Mouse (Mus musculus) CD4-positive naive resting alpha-beta T cell, adult 57 days (primary cell): ENCODE measurements around the gene Zscan22. TPM values are rescaled to one million over a fixed set of nuclear protein-coding genes. Genes with fewer than 3 reads are reported as not detected.

Experiments
- total RNA-seq: library from RNA; stranded (reverse); gene quantifications from one replicate; pipeline ENCODE4 v1.2.4, GENCODE M21; 2023

Gene Zscan22
- total RNA-seq: 10.0 TPM

GRCm38 (mm10) chr7:12897655-12898410, at the start of gene Zscan22:
Gene Zscan22, plus strand, starts transcription at chr7:12897815.

GRCm38 (mm10) chr7:12880911-12881660, 16.5 kb upstream of the Zscan22 start, which contains the start of gene Zfp128:
Gene Zfp128, plus strand, starts transcription at chr7:12881177.

GRCm38 (mm10) chr7:12921705-12922465, 24.3 kb downstream of the Zscan22 start, which contains the start of gene Rps5:
Gene Rps5, plus strand, starts transcription at chr7:12922290.

GRCm38 (mm10) chr7:12927191-12927680, 29.6 kb downstream of the Zscan22 start, which contains the start of gene Rnf225:
Gene Rnf225, plus strand, starts transcription at chr7:12927416.

Other genes starting within 250 kb of the Zscan22 start
- gene Vmn2r55, start 212.8 kb upstream of the Zscan22 start, total RNA-seq: not detected
- gene Vmn2r56, start 162.8 kb upstream of the Zscan22 start, total RNA-seq: not detected
- 18.7 TPM for gene Zscan18, start 94.2 kb upstream of the Zscan22 start, total RNA-seq
- gene Zfp329, start 79.0 kb upstream of the Zscan22 start, total RNA-seq: 14.3 TPM
- gene Zfp110, start 63.1 kb upstream of the Zscan22 start, total RNA-seq: 94.9 TPM
- gene Zfp128, start 16.6 kb upstream of the Zscan22 start, total RNA-seq: 1.8 TPM
- 2,861 TPM for gene Rps5, start 24.5 kb downstream of the Zscan22 start, total RNA-seq
- gene Rnf225, start 29.6 kb downstream of the Zscan22 start, total RNA-seq: 1.0 TPM
- gene Zfp324, start 68.0 kb downstream of the Zscan22 start, total RNA-seq: 3.5 TPM
- 9.0 TPM for gene Zfp446, start 80.0 kb downstream of the Zscan22 start, total RNA-seq
- 0.41 TPM for gene Slc27a5, start 100.4 kb downstream of the Zscan22 start, total RNA-seq
- 405 TPM for gene Trim28, start 101.3 kb downstream of the Zscan22 start, total RNA-seq
- 17.4 TPM for gene Zbtb45, start 112.2 kb downstream of the Zscan22 start, total RNA-seq
- 106 TPM for gene Chmp2a, start 137.0 kb downstream of the Zscan22 start, total RNA-seq
- 84.1 TPM for gene Ube2m, start 140.5 kb downstream of the Zscan22 start, total RNA-seq
- 0.44 TPM for gene Mzf1, start 156.9 kb downstream of the Zscan22 start, total RNA-seq
- not detected for gene Vmn1r85, start 197.4 kb downstream of the Zscan22 start, total RNA-seq
- gene Vmn1r86, start 222.1 kb downstream of the Zscan22 start, total RNA-seq: not detected
- gene Vmn1r87, start 242.3 kb downstream of the Zscan22 start, total RNA-seq: not detected